Mouse (Mus musculus) liver, adult 2 months (tissue): ENCODE results near the gene Scamp4.

Experiments used
- CTCF ChIP-seq: fragments of 200-500 bp; IDR thresholded peaks from 2 replicates; pipeline ENCODE4 v1.5.1; 2011; ENCODE audit warnings: low read depth, low read length, control low read depth
- POLR2A ChIP-seq: fragments of 200-500 bp; IDR thresholded peaks from 2 replicates; pipeline ENCODE4 v1.6.1; 2011; ENCODE audit warnings: low read length, control low read depth; ENCODE audit not compliant: insufficient read depth; ENCODE audit errors: extremely low read depth

- TF ChIP-seq POLR2A (no peak), CTCF (peak; percentile 65; the same call in 1 of the 2 replicates)
These were observed 56.5 kb downstream of the Scamp4 start for GRCm38 (mm10) chr10:80659213-80659612.
